Mouse (Mus musculus) bone marrow macrophage, adult 2 months (primary cell): ENCODE results near the gene Ttc33. TPM values are rescaled to one million over a fixed set of nuclear protein-coding genes. Genes with fewer than 3 reads are reported as not detected.

Experiments
- H3K27ac ChIP-seq: 2 replicates; pipeline ENCODE4 v1.5.1; 2012; ENCODE audit warnings: low read depth, low read length; ENCODE audit not compliant: insufficient read depth
- H3K4me1 ChIP-seq: 2 replicates; pipeline ENCODE4 v1.6.1; 2012; ENCODE audit warnings: low read length; ENCODE audit not compliant: control insufficient read depth, insufficient read depth
- H3K4me3 ChIP-seq: 2 replicates; pipeline ENCODE4 v1.5.1; 2012; ENCODE audit warnings: mild to moderate bottlenecking, low read length, moderate library complexity; ENCODE audit not compliant: insufficient read depth
- CTCF ChIP-seq: IDR thresholded peaks from 2 replicates; pipeline ENCODE4 v1.5.1; 2012; ENCODE audit warnings: low read depth, mild to moderate bottlenecking, low read length, moderate library complexity
- POLR2A ChIP-seq: IDR thresholded peaks from 2 replicates; pipeline ENCODE4 v1.6.1; 2012; ENCODE audit warnings: mild to moderate bottlenecking, low read depth, low read length, borderline replicate concordance
- polyA plus RNA-seq: library from polyadenylated mRNA; stranded (reverse); fragments of >200 nt; gene quantifications from 2 replicates; pipeline ENCODE4 v1.2.4, GENCODE M21; 2012; ENCODE audit not compliant: missing spikeins, insufficient read depth, insufficient read length

The Ttc33 gene
- polyA plus RNA-seq, 1 experiment = 44.6 TPM

GRCm38 (mm10) chr15:5239361-5239760, 54.0 kb downstream of the Ttc33 start:
- H3K4me3 ChIP-seq = 0 out of 2 replicates have a peak overlapping the region, but pooled peaks have one; percentile 28
- TF ChIP-seq POLR2A (no peak), CTCF (no peak)
- H3K27ac ChIP-seq = no peak overlapping the region
- peaks cover 24% of the 10 kb centered on the region for H3K4me1 ChIP-seq

GRCm38 (mm10) chr15:5239901-5240300, 54.6 kb downstream of the Ttc33 start:
- TF ChIP-seq POLR2A (no peak), CTCF (no peak)
- Histone ChIP-seq H3K27ac (no peak overlapping the region), H3K4me3 (peak overlapping the region; percentile 28; the same call in 1 of the 2 replicates), H3K4me1 (peaks cover 26% of the 10 kb centered on the region)

GRCm38 (mm10) chr15:5240360-5240759, 55.0 kb downstream of the Ttc33 start:
- no peak overlapping the region for H3K27ac ChIP-seq

GRCm38 (mm10) chr15:5241304-5242201, 56.2 kb downstream of the Ttc33 start:
- TF ChIP-seq CTCF = 0 out of 2 replicates have a peak, but pooled peaks have one; percentile 28
- TF ChIP-seq POLR2A = no peak
- H3K27ac ChIP-seq = peak overlapping the region; percentile 17
- peaks cover 24% of the 10 kb centered on the region for H3K4me1 ChIP-seq
- peak overlapping the region; percentile 91 for H3K4me3 ChIP-seq

More at GRCm38 (mm10) chr15:5240360-5240759, 55.0 kb downstream of the Ttc33 start:
- Histone ChIP-seq H3K4me1 (peaks cover 26% of the 10 kb centered on the region), H3K4me3 (peak overlapping the region; percentile 28; the same call in 1 of the 2 replicates)
- TF ChIP-seq POLR2A (no peak), CTCF (no peak)

- H3K4me1 ChIP-seq = peaks cover 21% of the 10 kb centered on the region
Observed at GRCm38 (mm10) chr15:5242241-5243035, 57.1 kb downstream of the Ttc33 start.

GRCm38 (mm10) chr15:5243036-5243958, 58.0 kb downstream of the Ttc33 start:
- Histone ChIP-seq H3K27ac (no peak overlapping the region), H3K4me3 (peak overlapping the region; percentile 91), H3K4me1 (peaks cover 15% of the 10 kb centered on the region)
- TF ChIP-seq CTCF (no peak), POLR2A (no peak)

More at GRCm38 (mm10) chr15:5242241-5243035, 57.1 kb downstream of the Ttc33 start:
- H3K4me3 ChIP-seq = peak overlapping the region; percentile 91
- H3K27ac ChIP-seq = peak overlapping the region; percentile 5
- no peak for TF ChIP-seq CTCF
- TF ChIP-seq POLR2A = no peak

GRCm38 (mm10) chr15:5243959-5244905, 58.9 kb downstream of the Ttc33 start, which contains the start of gene Ptger4:
Gene Ptger4, minus strand, starts transcription at chr15:5244187.
- Histone ChIP-seq H3K4me3 (peak within 1 kb of the TSS; percentile 91), H3K27ac (no peak within 1 kb of the TSS), H3K4me1 (peaks cover 13% of the 10 kb centered on the region)
- TF ChIP-seq CTCF (no peak), POLR2A (no peak)

- no peak for TF ChIP-seq CTCF
- TF ChIP-seq POLR2A = no peak
- Histone ChIP-seq H3K4me1 (peaks cover 7% of the 10 kb centered on the region; the same call in 1 of the 2 replicates), H3K4me3 (no peak overlapping the region), H3K27ac (no peak overlapping the region)
Observed at GRCm38 (mm10) chr15:5250182-5250581, 64.9 kb downstream of the Ttc33 start.
